Mouse (Mus musculus) c-Kit-positive CD71-negative TER-119-negative erythroid progenitor cells, embryonic 14.5 days (primary cell): Measurements from ENCODE around the gene Pde12.
A peak's percentile ranks its signal among the peaks of the same experiment; 100 is the strongest.
"Not testable (repeated sequence)": the region's sequence is repeated elsewhere in the genome, so short reads cannot be mapped to it uniquely, and the experiment has no call there.

Experiments used
- DNase-seq: peaks from one replicate; pipeline ENCODE4 v3.0.0-alpha.2; 2013; ENCODE audit warnings: low read depth

The Pde12 gene

DNA sequence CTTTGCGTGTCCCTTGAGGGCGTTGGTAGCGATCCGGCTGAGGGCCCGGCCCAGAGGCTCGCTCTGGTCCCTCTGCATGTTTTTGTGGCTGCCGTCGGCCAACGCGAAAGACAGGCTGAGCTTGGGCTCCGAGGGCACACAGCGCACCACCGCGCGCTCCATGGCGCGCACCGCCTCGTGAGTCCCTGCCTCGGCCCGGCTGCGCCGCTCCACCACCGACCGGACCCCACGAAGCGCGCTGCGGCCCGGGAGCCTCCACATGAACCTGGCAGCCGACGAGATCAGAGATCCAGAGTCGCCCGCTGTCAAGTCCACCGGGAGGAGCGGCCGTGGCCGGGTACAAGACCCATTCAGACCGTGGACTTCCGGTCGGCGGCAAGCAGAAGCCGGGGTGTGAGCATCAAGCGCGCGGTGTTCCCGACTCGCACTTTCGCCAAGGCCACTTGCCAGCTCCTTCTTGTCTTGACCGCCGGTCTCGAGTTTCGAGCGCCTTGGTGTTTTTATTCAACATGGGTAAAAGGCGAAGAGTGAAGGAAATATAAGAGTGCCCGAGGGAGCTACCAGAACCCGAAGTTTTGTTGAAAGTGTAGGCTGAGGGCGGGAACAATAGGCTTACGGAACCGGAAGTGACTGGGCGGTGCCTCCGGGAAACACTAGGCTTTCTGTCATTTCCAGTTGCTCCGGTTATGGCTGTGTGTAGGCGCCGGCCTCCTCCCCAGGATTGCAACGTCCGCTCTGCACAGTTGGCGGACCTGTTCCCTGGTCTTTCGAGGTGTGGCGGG lies at the start of gene Pde12:
TSS of gene Pde12 (minus strand) at position 592 of the 782 bp plus-strand sequence.
- peak; percentile 87 for DNase-seq

GRCm38 (mm10) chr14:26705246-26705645 lies 35.6 kb upstream of the Pde12 start:
- not testable (repeated sequence) for DNase-seq

- DNase-seq: peak; percentile 29
Measured at GRCm38 (mm10) chr14:26697912-26698311, 28.2 kb upstream of the Pde12 start.

DNA sequence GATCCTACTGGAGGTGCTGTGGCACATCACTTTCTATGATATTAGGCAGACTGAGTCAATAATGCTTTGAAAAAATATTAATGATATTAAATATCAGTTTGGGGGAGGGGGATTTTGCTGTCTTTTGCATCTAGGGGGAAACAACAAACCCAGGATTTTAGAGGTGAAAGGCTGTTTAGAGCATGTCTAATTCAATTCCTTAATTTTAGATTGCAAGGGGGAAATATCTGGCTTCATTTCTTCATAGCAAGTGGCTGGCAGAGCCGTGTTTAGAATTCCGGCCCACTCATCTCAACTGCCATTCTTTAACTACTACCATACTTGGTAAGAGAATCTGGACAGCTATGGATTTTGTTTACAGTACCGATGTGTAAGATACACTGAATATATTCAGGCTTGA lies 23.3 kb upstream of the Pde12 start, which contains the start of gene Dnah12:
TSS of gene Dnah12 (plus strand) at position 301 of the 400 bp plus-strand sequence.
- DNase-seq: no peak

DNA sequence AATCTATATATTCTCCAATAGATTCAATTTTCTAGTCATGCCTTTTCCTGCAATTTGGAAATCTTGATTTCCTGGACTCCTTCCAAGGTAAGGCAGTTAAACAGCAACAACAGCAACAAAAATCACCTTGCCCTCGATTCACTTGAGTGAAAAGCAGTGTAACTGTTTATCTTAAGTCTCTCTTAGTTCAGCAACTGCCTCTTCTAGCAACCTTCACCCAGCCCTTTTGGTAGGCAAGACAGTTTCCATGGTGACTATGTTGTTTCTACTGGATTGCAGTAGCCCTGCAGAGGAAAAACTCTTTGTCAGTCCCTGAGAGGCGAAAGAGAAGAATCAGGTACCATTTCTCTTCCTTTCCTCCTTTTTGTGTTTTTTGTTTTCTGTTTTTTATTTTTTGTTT lies 21.7 kb upstream of the Pde12 start:
- no peak for DNase-seq

- DNase-seq: no peak
Measured at GRCm38 (mm10) chr14:26690727-26691126, 21.0 kb upstream of the Pde12 start.

- peak; percentile 43 for DNase-seq
Measured at GRCm38 (mm10) chr14:26675791-26676190, 6.1 kb upstream of the Pde12 start.

- no peak for DNase-seq
Measured at GRCm38 (mm10) chr14:26675371-26675770, 5.7 kb upstream of the Pde12 start.

- not testable (repeated sequence) for DNase-seq
Measured at GRCm38 (mm10) chr14:26674476-26675169, 4.9 kb upstream of the Pde12 start.

DNA sequence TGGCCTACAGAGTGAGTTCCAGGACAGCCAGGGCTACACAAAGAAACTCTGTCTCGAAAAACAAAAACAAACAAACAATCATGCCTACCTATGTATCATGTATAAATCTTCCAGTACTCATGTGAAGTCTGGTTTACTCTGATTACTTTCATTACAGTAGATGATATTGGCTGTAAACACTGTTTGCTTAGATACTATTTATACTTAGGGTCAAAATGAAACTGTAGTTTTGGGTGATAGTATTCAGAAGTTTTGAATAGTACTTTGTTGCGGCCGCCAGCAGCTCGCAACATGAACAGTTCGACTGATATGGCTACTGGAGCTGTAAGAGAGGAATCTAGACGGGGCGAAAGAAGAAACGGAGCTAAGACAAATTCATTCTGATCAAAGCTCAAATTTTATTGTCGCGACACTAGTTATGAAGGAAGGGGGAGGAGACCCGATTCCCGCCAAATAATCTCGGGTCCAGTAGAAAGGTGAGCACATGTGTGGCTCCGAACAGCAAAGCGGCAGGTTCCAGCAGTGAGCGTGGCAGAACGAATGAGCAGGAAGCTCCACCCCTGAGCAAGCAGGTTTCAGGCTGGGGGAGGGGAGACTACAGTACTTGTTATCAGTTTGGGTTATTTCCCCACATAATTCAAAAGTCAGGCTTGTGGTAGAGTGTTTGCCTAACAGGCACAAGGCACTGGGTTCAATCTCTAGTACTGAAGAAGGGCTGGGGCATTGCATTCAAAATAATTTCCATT lies 2.4 kb upstream of the Pde12 start:
- DNase-seq: not testable (repeated sequence)

DNA sequence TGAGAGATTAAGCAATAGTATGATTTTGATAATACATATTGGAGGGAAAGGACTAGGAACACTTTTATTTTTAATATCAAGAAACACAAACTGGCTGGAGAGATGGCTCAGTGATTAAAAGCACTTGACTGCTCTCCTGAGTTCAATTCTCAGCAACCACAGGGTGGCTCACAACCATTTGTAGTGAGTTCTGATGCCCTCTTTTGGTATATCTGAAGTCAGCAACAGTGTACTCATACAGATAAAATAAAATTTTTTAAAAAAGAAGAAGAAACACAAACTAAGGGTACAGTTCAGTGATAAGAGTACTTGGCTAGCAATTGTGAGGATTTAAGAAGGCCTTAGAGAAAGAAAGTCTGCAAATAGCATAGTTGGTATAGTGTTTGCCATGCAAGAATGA lies 1.3 kb upstream of the Pde12 start:
- DNase-seq: no peak

DNA sequence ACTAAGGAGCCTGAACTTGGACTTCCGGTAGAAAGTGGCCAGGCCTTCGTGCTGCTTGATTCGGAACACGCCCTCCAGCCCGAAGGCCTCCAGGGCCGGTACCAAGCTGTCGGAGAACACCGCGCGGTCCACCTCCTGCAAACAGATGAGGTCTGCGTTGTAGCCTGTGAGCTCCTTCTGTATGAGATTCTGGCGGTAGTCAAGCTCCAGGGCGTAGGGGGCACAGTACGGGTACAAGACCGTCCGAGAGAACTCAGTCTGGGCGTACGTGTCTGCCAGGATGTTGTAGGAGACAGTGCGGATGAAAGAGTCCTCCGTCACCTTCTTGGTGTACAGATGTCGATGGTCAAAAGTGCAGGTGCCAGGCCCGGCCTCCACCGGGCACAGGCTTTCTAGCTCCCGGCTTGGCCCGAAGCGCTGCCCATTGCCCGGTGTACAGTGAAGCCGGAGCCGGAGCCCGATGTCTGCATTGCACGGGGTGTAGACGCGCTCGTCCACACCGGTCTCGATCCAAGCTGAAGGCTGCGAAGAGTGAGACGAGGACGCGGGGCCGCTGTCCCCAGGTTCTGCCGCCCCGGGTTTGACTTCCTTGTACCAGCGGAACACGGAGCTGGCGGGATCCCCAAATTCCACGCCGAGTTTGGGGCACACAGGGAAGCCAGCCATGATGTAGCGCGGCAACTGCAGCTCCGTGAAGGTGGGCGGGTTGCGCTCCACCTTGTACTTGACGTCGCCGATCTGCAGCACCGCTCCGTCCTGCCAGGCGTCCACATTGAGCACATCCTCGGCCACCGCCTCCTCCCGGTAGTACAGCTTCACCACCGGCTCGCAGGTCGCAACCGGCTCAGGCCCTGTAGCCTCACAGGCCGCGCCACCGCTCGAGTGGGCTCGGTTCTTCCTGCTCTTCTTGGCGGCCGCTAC lies 1.1 kb downstream of the Pde12 start:
- DNase-seq: peak; percentile 28

DNA sequence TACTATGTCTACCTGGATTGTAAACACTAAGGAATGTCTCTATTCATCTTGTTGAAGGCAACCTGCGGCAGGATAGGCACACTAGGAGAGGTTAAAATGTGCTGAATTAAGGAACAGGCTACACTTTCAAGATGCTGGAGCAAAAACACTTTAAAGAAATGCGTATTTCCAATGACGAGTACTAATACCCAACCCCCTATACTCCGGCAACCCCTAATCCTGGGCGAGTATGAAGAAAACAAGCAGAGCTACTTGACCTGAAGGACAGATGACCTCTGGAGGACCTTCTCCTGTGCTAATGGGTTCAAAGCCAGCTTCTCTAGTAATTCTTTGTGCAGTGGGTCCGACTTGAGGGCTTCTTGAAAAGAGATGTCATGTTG lies 1.7 kb downstream of the Pde12 start:
- no peak for DNase-seq

- DNase-seq: no peak
Measured at GRCm38 (mm10) chr14:26663851-26664250, 5.8 kb downstream of the Pde12 start.

DNA sequence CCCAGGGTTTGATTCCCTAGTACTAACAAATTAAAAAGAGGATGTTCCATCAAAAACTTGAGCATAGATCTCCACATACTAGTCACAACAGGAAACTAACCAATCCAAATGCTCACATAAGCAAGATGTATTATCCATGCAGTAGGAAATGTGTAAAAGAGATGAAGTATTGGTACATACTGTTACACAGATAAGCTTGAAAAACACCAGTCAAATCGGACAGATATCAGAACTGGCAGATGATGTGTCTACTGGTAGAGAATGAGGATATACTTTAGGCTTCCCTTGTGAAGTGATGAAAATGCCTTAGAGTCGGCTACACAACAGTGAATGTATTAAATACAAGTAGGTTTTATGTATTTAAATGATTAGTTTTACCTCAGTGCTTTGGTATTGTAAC lies 7.2 kb downstream of the Pde12 start:
- no peak for DNase-seq

- no peak for DNase-seq
Measured at GRCm38 (mm10) chr14:26662016-26662415, 7.7 kb downstream of the Pde12 start.

- no peak for DNase-seq
Measured at GRCm38 (mm10) chr14:26660233-26660632, 9.4 kb downstream of the Pde12 start.

GRCm38 (mm10) chr14:26658178-26658577 lies 11.5 kb downstream of the Pde12 start:
- DNase-seq: no peak

DNA sequence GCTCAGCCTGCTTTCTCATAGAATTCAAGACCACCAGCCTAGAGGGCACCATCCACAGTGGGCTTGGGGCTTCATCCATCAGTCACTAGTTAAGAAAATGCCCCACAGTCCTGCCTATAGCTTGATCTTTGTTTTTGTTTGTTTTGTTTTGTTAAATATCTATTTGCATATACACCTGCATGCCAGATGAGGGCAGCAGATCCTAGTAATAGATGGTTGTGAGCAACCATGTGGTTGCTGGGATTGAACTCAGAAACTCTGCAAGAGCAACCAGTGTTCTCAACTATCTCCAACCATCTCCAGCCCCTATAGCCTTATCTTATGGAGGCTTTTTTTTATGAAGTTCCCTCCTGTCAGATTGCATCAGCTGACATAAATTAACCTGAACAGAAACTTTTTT lies 17.8 kb downstream of the Pde12 start:
- DNase-seq: no peak

- no peak for DNase-seq
Measured at GRCm38 (mm10) chr14:26647811-26648210, 21.9 kb downstream of the Pde12 start.

- DNase-seq: no peak
Measured at GRCm38 (mm10) chr14:26645989-26646650, 23.6 kb downstream of the Pde12 start.
